Mouse (Mus musculus): ENCODE results near the gene Crebbp.
A peak's percentile ranks its signal among the peaks of the same experiment; 100 is the strongest.
"Not testable (repeated sequence)": the region's sequence is repeated elsewhere in the genome, so short reads cannot be mapped to it uniquely, and the experiment has no call there.

Crebbp gene

GRCm38 (mm10) chr16:4213799-4214551 is at the start of gene Crebbp:
Gene Crebbp (minus strand): TSS chr16:4213997.
- DNase-seq = peak; percentile 84

- DNase-seq = no peak
Observed at GRCm38 (mm10) chr16:4263486-4263885, 49.7 kb upstream of the Crebbp start.

DNA sequence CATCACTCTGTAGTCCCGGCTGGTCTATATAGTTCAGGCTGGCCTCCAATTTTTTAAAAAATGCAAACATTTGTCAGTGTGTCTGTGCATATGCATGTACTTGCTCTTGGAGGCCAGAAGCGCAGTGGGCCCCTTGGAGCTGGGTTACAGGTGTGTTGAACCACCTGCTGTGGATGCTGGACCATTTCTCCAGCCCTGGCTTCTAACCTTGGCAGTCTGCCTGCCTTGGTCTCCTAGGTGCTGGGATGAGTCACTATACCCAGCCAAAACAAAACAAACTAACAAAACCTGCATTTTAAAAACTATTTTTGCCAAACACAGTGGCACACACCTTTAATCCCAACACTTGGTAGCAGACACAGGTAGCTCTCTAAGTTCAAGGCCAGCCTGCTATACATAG is 43.7 kb upstream of the Crebbp start:
- no peak for DNase-seq

DNA sequence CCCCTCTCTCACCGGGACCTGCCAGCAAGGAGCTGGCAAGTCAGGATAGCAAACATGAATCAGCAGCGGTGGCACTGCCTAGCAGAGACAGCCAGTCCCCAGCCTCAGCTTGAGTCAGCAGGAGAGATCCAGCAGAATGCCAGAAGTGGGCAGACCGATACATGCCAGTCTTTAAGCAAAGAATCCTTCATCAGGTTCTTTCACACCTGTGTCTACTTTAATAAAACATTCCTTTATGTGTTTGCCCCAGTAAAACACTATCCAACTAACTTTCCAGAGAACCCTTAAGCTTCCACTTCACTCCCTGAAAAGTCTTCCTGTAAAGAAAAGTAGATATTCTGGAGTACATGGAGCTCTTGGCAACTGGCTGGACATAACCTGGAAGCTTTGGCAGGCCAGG is 35.0 kb upstream of the Crebbp start:
- DNase-seq = no peak

GRCm38 (mm10) chr16:4245241-4245640 is 31.4 kb upstream of the Crebbp start:
- not testable (repeated sequence) for DNase-seq

- no peak for DNase-seq
Observed at GRCm38 (mm10) chr16:4236131-4236530, 22.3 kb upstream of the Crebbp start.

DNA sequence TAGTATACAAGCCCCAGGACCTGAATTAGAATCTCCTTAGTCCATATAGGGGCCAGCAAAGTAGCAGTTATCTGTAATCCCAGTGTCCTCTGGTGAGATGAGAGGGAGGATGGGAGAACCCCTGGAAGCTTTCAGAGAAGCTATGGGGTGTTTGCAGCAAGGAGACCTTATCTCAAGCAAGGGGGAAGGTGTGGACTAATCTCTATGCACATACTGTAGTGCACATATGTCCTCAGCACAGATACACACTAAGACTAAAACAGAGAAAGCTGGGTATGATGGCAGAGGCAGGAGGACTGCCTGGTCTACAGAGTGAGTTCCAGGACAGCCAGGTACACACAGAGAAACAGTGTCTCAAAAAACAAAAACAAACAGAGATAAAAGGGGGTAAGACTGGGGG is 21.8 kb upstream of the Crebbp start:
- no peak for DNase-seq

DNA sequence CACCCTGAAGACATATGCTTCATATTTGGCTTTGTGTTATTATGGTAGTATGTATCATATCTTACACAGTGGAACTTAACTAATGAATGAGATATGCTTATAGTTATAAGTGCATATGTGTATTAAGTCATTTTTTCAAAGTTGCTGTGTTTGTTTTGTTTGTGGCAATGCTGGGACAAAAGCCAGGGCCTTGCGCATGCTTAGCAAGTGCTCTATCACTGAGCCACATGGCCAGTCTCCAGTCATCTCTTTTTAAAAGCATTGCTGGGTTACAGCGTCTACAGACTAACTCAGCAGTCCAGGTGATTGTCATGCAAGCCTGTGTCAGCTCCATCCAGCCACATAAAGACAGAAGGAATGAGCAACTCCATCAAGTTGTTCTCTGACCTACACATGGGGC is 12.0 kb upstream of the Crebbp start:
- no peak for DNase-seq

GRCm38 (mm10) chr16:4214631-4215240 is 939 bp upstream of the Crebbp start:
- DNase-seq = no peak

GRCm38 (mm10) chr16:4212963-4213798 is 616 bp downstream of the Crebbp start:
- DNase-seq = peak; percentile 62

- no peak for DNase-seq
Observed at GRCm38 (mm10) chr16:4212167-4212962, 1.4 kb downstream of the Crebbp start.

GRCm38 (mm10) chr16:4210290-4210689 is 3.5 kb downstream of the Crebbp start:
- no peak for DNase-seq

DNA sequence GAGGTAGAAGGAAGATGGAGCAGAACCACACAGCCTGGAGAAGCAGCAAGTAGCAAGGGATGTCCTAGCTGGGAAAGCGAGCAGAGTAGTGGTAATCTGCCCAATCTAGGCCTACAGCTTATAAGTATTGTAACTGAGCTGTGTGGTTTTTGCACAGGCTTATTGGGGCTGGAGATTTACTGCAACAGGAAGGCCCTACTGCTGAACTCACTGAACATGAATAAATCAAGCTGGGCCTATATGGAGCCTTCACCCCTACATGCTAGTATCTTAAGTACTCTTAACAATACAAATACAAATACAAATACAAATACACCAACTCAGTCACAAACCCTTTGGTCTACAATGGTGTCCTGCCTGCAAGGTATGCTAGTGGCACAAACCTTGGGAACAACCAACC is 10.2 kb downstream of the Crebbp start:
- DNase-seq = no peak

- no peak for DNase-seq
Observed at GRCm38 (mm10) chr16:4199995-4200394, 13.8 kb downstream of the Crebbp start.

DNA sequence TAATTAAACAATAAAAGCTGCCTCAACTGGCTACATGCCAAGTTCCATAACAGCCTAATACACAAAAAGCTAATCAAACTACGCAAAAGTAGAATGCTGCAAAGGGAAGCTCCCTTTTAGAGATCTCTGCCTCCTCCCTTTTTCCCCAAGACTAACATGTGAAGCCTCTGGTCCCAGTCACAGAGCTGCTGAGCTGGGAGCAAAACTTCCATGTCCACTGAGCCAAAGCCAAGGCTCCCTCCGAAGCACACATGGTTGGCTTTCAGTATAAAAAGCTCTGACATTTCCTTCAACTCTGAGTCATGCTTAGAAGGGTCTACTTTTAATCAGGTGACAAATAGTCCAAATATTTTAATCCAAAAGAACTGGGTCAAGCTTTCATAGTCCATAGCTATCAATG is 14.2 kb downstream of the Crebbp start:
- DNase-seq = no peak

- no peak for DNase-seq
Observed at GRCm38 (mm10) chr16:4198004-4198403, 15.8 kb downstream of the Crebbp start.

GRCm38 (mm10) chr16:4190166-4190565 is 23.6 kb downstream of the Crebbp start:
- DNase-seq = no peak

GRCm38 (mm10) chr16:4175134-4175533 is 38.7 kb downstream of the Crebbp start:
- DNase-seq = no peak

- no peak for DNase-seq
Observed at GRCm38 (mm10) chr16:4169530-4169929, 44.3 kb downstream of the Crebbp start.

GRCm38 (mm10) chr16:4168476-4168875 is 45.3 kb downstream of the Crebbp start:
- peak; percentile 23 for DNase-seq

GRCm38 (mm10) chr16:4160898-4161247 is 52.9 kb downstream of the Crebbp start:
- no peak for DNase-seq

DNA sequence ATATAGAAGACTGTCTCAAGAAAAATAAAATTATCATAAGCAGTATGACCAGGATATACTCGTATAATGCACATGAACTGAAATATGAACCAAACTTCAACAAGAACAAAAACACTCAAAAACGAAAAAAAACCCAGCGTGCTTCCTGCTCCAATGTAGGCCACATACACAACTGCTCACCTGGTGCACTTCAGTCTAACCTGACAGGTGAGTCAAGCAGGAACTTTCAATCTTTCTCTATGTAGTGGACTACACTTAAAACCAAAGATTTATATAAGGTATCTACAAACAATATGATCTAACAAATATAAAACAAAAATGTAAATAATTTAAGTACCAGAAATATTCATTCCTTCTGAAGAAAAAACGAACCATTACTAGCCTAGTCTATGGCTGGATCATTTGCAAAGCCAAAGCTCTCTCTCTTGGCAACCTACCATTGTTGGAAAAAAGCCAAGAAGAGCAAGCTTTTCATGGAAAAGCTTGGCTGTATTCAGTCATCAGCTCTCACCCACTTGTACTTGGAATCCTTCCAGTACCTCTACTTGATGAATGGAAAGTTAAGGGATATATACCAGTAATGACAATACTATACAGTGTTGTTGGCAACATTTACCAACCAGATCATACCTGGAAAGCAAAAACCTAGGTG is 53.4 kb downstream of the Crebbp start:
- DNase-seq = peak; percentile 77

Measured in kidney, adult 9 months (tissue).